Mouse (Mus musculus): Measurements from ENCODE around the gene Fam102a.
"Not testable (repeated sequence)": the region's sequence is repeated elsewhere in the genome, so short reads cannot be mapped to it uniquely, and the experiment has no call there.

Fam102a gene

DNA sequence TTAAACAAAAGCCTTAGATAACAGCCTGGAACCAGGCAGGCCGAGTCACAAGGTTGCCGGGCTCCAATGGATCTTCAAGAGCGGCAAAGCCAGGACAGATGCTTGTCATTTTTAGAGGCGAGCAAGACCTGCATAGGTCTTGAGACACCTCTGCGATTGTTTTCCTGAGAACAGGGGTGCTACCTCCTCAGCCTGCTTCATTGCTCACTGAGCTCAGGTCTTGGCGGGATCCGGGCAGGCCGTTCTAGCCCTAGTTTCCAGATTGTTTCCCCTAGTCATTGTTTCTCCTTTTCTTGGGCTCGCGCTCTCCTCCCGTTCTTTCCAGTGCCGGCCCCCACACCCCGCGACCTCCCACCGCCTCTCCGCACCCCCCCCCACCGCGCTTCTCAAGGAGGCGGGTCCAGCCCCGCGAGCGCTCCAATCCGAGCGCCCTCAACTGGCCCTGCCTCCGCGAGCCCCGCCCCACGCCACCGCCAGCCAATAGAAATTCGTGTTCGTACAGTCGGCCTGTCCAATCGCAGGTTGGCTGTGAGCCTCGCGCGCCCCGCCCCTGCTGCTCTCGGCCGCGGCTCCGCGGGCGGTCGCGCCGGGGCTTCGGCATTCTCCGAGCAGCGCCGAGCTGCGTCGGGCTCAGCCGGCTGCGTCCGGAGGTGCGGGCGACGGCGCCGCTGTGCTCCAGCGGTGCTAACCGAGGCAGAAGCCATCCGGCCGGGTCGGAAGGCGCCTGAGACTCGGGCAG lies at the start of gene Fam102a:
Fam102a (plus strand) TSS at position 600 of the 739 bp plus-strand sequence.
- DNase-seq = peak; percentile 99

DNA sequence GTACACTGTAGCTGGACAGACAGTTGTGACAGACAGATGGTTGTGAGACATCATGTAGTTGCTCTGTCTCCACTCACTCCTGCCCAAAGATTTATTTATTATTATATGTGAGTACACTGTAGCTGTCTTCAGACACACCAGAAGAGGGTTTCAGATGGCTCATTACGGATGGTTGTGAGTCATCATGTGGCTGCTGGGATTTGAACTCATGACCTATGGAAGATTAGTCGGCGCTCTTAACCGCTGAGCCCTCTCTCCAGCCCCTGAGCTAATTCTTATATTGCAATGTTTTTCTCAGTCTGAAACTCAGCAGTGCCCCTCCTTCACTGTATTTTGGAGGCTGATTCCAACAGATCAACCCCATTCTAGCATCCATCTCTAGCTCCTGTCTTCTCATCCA lies 49.4 kb upstream of the Fam102a start:
- no peak for DNase-seq

DNA sequence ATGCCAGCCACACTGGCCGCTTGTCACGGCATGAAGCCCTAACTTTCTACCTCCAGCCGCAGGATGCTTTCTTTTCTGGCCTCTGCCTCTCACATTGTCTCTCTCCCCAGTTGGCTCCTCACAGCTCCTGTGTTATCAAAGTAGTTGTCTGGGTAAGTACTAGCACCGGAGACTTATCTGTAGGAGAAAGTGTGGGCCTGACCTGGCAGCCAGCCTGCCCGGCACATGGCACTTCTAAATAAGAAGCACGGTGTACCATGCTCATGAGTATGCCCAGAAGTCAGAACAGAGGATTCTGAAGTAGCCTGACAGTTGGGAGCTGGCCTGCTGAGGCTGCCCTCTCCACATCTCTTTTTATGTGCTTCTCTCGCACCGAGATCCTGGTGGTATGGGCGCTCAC lies 49.0 kb upstream of the Fam102a start:
- DNase-seq = no peak

DNA sequence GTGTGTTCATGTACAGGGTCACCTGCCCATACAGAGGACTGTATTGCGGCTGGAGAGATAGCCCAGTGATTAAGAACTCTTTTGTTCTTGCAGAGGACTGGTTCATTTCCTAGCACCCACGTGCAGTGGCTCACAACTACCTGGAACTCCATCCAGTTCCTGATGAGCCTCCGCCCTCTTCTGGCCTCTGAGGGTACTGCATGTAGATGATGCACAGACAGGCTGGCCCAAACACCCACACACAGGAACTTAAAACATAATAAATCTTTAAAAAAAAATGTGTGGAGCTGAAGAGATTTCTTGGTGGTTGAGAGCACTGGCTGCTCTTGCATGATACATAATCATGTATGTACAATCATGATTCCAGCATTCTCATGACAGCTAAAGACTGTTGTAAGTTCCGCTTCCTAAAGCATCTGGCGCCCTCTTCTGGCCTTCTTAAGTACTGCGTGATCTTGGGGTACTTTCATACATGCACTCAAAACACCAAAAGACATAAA lies 48.0 kb upstream of the Fam102a start:
- peak; percentile 91 for DNase-seq

DNA sequence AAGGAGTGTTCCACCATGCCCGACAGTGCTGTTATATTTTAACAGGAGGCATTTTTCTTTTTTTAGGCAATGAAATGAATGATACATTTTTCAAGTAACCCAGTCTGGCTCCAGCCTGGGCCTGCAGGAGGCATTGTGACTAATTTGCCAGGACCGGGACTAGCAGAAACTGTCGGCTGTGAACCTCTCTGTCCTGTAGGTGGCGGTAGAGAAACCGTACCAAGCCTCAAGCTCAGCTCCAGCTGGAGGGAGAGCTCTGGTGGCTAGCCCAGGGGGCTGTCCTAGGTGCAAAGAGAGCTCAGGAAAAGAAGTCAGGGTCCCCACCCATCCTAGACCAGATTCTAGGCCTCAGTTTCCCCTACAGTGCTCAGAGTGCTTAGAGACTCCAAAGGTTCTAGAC lies 46.5 kb upstream of the Fam102a start:
- peak; percentile 92 for DNase-seq

DNA sequence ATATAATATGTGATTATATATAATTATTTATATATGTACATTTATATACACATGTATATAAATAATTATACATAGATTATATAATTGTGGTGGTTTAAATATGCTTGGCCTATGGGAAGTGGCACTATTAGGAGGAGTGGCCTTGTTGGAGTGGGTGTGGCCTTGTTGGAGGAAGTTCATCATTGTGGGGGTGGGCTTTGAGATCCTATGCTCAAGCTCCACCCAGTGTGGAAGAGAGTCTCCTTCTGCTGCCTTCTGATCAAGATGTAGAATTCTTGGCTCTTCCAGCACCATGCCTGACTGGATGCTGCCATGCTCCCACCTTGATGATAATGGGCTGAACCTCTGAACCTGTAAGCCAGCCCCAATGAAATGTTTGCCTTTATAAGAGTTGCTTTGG lies 44.4 kb upstream of the Fam102a start:
- not testable (repeated sequence) for DNase-seq

DNA sequence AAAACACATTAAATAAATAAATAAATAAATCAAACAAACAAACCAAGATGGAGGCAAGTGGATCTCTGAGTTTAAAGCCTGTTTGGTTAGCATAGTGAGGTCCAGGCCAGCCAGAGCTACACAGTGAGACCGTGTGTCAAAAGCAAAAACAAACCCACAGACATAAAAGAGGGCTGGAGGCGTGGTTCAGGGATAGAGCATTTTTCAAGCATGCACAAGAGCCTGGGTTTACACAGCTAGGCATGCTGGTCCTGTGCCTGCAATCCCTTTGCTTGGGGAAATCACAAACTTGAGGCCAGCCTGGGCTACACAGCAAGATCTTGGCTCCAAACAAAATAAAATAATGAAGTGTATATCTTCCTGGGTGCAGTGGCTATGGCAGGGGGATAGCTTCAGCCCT lies 42.5 kb upstream of the Fam102a start:
- no peak for DNase-seq

DNA sequence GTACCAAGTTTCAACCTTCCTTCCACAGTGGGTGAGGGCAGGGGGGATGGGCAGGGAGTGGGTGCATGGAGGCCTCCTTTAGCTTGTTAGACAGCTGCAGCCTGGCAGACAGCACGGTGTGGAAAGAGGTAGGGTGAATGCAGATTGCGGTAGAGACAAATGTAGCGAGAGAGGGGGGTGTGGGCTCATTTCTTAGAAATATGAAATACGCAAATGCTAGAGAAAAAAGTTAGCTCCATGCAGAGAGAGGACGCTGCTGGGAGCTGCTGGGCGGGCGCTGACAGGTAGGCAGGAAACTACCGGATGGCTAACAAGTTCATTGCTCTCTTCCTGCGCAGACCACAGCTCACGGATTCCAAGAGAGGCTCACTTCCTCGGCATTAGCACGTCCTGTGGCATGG lies 41.8 kb upstream of the Fam102a start:
- no peak for DNase-seq

DNA sequence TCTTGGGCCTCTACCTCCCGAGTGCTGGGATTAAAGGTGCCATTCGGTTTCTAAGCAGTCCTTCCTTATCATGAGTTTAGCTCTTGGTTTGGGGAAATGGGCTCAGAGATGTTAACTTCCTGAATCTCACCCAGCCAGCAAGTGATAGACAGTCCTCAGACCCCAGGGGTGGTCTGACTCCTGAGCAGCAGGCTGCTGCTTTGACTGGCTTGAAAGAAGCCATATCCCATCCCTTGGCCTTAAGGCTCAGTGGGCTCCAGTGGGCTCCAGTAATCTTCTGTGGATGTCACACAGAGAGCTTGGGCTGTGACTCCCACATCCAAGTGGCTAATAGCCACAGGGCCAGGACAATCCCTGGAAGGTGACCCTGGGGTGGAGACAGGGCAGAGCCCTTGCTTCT lies 40.6 kb upstream of the Fam102a start:
- DNase-seq = no peak

DNA sequence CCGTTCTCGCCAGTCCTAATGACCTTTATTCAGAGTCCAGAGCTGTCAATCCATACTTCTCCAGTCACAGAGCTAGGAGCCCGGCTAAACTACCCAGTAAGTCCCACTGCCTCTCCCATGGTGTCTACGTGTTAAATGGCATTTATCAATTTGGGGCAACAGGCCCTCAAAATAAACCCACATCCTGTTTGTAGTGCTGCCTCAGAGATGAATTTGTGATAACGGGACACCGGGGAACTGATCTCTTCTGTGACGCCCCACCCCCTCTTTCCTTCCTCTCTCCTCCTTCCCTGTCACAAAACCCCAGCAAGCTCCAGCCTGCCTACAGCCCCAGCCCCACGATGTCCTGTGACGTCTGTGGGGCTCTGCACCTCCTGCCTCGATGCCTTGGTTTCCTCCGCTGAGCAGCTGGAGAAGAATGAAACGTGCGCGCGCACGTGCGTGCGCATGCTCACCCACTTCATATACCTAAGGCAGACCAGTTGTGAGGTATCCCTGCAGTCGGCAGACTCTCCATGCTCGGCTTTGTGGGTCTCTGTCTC lies 39.9 kb upstream of the Fam102a start:
- no peak for DNase-seq

DNA sequence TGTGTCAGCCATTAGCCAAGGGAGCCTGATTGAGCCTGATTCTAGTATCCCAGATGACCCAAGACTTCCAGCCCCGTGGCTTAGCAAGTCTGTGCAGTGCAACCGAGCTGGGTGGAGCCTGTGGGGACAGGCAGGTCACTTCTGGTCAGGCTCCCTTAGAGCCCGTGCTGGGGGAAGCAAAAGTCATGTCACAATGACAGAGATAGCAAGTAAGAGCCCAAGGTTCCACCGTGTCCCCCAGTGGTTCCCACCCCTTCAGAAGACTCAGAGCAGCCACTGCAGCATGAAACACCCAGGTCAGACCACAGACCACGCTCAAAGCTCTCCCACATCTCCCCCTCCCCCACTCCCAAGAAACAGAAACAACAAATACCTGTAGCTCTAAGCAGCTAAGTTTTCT lies 38.9 kb upstream of the Fam102a start:
- DNase-seq = no peak

DNA sequence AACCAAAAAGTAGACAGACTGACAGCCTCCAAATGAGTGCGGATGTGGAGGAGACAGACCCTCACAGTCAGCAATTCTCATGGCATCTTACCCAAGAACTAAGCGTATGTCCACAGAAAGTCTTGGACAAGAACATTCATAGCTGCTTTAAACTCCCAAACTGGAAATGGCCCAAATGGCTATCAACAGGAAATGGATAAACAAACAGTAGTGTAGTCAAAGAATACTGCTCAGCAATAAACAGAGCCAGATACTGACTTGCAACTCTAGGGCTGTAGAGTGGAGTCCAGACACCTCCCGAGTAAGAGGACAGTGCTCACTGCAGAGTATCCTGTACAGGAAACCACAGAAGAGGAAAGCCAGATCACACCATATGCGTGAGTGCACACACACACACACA lies 35.8 kb upstream of the Fam102a start:
- no peak for DNase-seq

DNA sequence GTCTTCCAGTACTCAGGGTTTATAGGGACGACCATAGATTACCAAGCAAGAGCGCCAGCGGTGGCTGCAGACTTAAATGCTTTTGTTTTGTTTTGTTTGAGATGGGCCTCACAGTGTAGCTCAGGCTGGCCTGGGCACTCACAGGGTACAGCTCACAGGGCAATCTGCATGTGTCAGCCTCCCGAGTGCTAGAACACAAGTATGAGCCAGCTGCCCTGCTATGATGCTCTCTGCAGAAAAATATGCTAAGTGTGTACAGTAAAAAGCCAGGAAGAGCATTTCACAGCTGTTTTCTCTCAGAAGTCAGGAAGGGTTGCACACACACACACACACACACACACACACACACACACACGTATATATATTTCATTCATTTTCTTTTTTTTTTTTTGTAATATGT lies 34.7 kb upstream of the Fam102a start:
- no peak for DNase-seq

DNA sequence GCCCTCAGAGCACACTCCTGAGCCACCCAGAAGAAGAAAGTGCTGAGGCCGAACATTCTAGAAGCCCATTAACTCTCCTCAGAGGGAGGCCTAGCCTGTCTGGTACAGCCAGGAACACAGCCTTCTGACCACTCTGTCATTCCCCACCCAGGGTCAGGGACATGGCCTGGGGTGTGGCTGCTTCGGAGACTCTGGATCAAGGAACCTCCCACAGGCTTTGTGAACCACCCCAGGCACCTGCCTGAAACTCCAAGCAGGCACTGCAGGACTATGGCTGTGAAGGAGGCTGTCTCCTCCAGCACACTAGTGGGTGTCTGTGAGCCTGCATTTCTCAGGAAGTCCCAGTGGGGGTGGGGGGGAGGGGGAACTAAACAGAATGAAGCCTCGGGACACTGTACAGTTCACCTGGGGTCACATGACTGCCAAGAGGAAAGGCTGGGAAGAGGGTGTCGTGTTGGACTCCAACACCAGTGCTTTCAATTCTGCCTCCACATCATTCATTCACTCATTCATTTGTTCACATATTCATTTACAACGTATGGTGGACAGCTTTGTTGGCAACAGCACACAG lies 33.3 kb upstream of the Fam102a start:
- DNase-seq = no peak

DNA sequence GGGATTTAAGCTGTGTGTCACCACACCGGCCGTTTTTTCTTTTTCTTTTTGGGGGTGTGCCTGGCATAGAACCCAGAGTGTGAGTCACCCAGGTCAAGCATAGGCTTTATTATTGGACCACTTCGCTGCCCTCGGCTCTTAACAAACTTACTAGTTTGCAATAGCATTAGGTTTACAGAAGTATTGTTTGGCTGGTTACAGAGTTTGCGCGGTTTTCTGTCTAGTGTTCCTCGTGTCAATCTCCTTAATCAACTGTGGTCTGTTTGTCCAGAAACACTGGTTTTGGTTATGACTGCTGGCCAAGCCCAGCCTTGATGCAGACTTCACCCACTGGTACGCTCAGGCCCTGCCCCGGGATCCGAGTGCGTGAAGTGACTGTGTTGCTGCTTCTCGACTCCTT lies 32.3 kb upstream of the Fam102a start:
- no peak for DNase-seq

DNA sequence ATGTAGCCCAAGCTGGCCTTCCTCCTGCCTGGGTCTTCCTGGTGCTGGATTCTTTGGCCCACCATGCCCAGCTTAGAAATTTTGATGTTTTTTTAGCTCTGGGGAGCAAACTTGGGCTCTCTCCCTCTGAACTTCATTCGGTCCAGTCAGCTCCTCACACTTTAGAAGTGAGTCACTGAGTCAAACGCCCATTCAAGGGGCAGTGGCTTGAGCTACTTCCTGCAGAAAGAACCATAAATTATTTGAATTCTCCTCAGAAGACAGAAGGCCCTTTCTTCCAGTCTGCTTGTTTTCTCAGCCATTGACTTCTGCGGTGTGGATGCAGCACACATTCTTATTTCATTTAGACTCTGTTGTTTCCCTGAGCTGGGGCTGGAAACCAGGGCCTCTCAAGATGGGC lies 31.5 kb upstream of the Fam102a start:
- no peak for DNase-seq

DNA sequence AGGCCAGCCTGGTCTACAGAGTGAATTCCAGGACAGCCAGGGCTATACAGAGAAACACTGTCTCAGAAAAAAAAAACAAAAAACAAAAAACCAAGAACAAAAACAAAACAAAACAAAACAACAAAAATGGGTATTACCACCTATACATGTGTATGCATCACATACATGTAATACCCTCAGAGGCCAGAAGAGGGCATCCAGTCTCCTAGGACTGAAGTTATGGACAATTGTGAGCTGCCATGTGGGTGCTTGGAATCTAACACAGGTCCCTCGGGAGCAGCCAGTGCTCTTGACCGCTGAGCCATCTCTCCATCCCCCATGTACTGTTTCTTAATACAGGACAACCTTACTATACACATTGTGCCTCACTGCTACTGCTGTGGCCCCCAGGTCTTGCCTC lies 29.6 kb upstream of the Fam102a start:
- no peak for DNase-seq

DNA sequence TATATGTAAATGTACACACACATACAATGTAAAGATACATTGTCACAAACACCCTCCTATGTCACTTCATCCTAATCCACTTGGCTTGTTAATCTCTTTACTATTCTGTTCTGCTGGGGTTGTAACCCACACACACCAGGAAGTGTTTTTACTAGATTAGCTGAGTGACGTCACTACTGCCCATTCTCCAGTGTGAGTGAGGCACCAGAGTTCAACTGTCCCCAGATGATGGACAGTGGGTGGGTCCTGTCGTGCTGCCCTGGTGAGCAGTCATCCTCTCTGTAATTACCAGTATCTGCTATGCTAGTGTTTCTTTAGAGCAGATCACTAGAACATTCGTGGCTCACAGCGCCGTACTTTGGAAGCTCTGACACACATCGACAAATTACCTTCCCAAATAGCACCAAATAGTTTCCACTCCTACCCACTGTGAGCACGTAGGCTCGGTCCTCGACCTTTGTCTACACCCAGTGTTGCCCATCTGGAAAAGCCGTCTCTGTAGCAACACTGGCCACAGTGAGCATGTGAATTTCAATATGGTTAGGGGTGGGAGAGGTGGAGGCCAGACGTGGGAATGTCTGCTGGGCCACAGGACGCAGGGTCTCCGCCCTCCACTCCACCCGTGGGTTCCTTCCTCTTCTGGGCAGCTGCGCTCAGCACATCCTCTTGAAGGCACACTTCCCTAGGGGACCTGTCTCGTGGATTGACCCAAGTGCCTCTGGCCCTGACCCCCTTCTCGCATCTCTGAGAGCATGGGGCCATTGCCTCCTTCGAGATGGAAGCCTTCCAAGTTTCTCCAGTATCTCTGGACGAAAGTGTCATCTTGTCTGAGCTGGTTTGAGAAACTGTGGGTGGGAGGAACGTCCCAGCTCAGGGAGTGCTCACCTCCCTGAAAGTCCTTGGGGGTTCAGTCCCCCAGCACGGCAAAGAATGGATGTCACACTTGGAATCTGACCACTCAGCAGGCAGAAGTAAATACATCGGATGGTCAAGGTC lies 28.2 kb upstream of the Fam102a start:
- DNase-seq = no peak

DNA sequence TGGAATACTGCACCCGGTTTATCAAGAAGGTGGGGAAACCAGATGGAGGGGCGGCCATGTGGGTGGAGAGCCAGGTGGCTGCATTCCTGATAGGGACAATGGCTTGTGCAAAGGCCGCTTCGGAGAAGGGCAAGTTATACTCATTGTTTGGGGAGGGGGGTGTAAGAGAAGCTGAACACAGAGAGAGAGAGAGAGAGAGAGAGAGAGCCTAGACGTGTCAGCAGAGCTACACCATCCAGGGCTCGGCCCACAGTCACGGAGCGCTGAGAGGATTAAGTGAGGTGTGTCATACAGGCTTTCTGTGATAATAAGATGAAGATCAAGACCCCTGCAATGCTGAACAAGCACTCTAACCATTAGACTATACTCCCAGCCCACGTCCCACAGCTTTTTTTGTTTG lies 27.2 kb upstream of the Fam102a start:
- DNase-seq = no peak

DNA sequence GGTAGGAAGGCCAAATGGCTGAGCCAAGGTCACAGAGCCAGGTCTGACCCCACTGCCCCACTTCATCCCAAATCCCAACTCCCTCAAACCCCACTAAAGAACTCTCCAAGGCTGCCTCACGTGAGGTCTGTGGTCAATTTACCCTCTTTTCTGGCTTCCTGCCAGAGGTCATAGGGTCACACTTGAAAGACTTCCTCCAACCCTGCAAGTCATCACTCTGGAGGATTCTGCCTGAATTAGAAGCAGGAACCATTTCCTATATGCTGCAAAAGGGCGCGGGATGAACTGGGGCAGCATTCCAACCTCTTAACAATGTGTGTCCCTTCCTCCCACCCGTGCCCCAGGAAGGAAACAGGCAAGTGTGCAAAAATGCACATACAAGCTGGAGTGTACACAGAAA lies 25.8 kb upstream of the Fam102a start:
- peak; percentile 83 for DNase-seq

DNA sequence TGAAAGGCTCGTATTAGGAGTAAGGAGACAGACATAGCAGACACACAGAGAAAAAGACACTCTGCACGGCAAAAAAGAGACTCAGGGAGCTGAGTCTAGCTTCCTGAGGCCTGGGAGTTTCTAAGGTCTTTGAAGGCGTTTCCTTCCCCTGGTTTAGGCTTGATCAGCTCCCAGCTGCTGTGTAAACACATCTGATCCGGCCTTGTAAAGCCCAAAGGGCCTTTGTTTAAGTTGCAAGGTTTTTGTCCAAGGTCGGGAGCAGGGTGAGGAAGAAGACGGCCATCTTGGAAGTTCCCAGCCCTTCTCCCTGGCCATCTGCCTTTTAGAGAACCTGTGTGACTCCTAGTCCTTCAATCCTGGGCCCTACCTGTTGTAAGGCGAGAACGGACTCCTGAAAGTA lies 25.2 kb upstream of the Fam102a start:
- DNase-seq = peak; percentile 53

DNA sequence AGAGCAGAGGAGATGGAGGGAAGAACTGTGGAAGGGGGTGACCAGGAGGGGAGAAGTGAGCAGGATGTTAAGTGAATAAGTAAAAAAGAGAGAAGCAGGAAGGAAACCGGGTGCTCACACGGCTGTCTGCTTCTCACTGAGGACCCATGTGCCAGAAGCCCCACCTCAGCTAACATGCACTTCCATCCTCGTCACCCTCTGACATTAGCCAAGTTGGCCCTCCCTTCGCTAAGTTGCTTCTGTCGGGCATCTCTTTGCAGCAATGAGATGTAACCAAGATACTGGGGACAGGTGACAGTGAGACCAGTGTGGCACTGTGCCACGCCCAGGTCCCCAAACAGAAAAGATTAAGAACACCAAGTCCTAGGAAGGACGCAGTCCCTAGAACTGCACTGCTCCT lies 22.5 kb upstream of the Fam102a start:
- DNase-seq = no peak

DNA sequence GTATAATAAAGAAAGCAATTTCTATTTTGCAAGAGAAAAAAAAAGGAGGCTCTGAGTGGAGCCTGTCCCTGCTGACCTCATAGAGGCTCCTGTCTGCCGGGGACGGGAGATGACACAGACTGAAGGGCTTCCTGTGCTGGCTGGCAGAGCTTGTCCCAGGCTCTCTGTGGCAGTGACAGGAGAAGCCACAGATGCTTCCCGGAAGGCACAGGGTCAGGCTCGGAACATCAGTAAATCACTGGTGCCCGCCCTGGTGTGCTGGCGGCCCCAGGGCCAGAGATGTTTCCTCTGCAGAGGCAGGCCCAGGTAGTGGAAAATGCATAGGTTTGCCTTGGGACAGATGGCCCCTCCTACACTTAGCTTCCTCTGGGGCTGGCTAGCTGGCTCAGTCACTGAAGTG lies 20.8 kb upstream of the Fam102a start:
- DNase-seq = peak; percentile 39

Data from embryo, embryonic 11 days (tissue).